Mouse (Mus musculus) left cerebral cortex, adult 18-20 months (tissue): ENCODE measurements around the gene Rab28. TPM values are rescaled to one million over a fixed set of nuclear protein-coding genes. Genes with fewer than 3 reads are reported as not detected.
"Not testable (repeated sequence)": the region's sequence is repeated elsewhere in the genome, so short reads cannot be mapped to it uniquely, and the experiment has no call there.

Experiments used
- DNase-seq, 2 experiments: peaks; one replicate each; pipeline ENCODE4 v3.0.0; 2021 to 2022; ENCODE audit warnings: low spot score in 2 of 2, mixed read lengths in 1 of 2
- long read RNA-seq, 2 experiments: library from polyadenylated mRNA; stranded (forward); transcript quantifications; one replicate each; pipeline ENCODE4 v2.0.0; 2021
- total RNA-seq, 2 experiments: library from RNA; stranded (reverse); gene quantifications; 2 replicates each; pipeline ENCODE4 v1.2.3; 2021

Rab28 gene
- 10 to 100 TPM; 83.9 to 85.6 TPM for total RNA-seq
- long read RNA-seq, experiment 1, transcript Rab28-201 (7 exons, 1,635 nt), result major isoform, 168 of 251 reads
- long read RNA-seq, experiment 1, transcript Rab28-203 (8 exons, 1,697 nt), result minor isoform, 57 of 251 reads
- long read RNA-seq, experiment 1, partial matches to known transcripts, result 2 of 251 reads
- long read RNA-seq, experiment 1, other reads (novel, unspliced or antisense), result 24 of 251 reads
- long read RNA-seq, experiment 2, transcript Rab28-201 (7 exons, 1,635 nt), result major isoform, 139 of 218 reads
- long read RNA-seq, experiment 2, transcript Rab28-203 (8 exons, 1,697 nt), result minor isoform, 48 of 218 reads
- long read RNA-seq, experiment 2, partial matches to known transcripts, result 3 of 218 reads
- long read RNA-seq, experiment 2, other reads (novel, unspliced or antisense), result 28 of 218 reads

DNA sequence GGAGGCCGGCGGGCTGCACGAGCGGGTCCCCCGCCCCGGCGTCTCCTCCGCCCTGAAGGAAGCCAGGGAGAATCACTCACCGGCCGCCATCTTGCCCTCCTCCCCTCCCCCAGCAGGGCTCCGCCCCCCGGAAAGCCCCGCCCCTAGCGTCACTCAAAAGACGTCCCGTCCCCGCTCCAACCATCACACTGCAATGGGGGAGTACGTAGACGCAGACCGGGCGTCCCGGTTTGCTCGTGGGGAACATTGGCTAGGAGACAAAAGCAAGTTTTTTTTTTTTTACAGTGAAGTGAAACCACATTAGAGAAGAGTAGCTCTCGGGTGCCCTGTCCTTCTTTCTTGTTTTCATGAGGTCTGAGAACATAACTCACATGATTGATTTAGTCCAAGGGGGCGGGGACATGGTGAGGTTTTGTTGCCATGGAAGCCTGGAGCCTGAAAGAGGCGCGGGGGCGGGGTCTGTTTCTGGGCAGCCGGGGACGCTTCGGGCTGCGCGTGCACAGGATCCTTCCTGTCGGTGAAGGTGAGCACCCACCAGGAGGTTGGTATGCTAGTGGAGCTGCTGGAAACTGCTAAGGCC is at the start of gene Rab28:
TSS of gene Rab28 (minus strand) at position 107 of the 580 bp plus-strand sequence.
- DNase-seq, result peak; percentile 95 to 96

DNA sequence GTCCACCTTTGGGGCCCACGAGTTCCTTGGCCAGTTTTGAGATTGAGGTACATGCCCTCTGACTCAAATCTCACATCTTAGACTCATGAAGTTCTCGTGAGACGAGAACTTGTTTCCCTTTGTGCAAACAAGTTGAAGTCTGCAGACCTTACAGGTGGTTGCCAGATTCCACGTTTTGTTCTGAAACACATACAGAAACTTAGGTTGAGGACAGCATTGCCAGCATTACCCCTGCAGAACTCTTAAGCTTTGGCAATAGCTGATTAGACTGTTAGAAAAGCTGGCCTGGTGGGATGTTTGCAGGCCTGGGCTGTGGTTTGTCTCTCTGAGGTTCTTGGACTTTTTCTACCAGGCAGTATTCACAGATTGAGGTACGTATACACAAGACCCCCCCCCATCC is 49.4 kb upstream of the Rab28 start:
- no peak for DNase-seq

DNA sequence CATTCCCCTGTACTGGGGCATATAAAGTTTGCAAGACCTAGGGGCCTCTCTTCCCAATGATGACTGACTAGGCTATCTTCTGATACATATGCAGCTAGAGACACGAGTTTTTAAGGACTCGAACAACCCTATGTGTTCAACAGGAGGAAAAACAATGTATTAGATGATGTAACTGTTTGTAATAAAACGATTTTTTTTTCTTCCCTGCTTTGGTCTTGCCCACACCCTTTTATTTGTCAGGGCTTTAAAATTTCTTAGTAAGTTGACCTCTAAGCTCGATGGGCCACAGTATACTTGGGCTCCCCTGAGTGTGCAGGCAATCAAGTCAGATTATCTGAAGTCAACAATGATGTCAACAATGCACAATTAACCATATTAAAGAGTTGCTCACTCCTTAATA is 48.4 kb upstream of the Rab28 start:
- DNase-seq, result no peak

DNA sequence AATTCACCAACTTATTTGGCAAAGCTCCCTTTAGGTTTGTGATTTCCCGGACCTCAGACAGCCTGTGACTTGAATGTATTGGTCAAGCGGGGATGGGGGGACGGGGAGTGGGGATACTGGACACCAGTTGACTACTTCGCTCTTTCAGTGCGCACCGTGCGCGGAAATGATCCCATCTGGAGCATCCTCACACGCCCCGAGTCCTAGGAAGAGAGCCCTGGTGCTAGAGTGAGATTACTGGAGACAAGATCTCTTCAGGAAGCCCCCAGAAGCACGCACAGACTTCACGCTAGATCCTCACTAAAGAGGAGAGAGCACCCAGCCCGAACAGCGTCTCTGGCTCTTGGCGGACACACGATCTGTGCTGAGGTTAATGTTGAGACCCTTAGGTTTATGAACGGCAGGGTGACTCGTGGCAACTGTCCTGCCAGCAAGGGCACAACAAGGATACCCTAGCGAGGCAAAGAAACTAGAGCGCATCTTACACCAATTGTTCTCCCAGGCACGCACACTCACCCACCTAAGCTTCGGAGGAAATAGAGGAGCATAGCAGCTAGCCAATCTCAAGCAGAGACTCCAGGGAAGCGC is 47.5 kb upstream of the Rab28 start:
- no peak for DNase-seq

DNA sequence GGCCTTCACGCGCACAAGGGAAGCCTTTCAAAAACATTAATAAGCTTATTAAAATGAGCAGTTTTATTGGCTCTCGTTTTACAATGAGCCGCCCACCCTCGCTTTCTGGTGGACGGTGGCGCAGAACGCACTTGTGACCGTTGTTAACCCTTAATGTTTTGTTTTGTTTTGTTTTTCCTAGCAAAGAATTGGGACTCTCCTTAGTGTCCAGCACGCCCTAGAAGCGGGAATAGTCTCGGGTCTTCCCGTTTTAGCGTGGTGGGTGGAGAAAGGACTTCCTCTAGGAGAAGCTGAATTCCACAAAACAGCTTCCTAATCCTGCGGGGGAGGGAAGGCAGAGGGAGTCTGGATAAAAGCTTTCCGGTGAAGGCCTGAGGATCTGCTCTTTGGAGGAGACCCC is 46.9 kb upstream of the Rab28 start:
- no peak for DNase-seq

DNA sequence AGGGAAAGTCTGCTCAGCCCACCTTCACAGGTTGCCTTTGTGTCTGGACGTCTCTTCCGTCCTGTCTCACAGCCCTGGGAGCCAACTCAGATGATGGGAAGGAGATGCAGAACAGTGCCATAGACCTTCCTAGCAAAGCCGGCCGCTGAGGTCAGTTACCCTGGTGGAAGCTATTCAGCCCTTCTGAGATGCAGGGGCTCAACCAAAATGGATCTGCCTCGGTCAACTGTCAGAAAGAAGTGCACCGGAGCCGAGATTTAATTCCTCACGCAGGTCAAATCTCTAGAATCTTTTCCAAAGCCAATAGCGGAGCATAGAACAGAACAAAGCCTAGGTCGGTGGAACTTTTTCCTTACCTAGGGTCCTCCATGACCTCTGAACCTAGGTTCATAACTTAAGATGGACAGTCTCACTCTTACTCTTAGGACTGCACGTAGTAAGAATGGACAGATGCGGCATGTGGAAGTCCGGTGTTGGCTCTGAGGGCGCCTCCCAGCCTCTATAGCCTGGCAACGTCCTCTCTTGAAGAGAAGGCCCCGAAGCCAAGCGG is 46.3 kb upstream of the Rab28 start:
- DNase-seq, result no peak

DNA sequence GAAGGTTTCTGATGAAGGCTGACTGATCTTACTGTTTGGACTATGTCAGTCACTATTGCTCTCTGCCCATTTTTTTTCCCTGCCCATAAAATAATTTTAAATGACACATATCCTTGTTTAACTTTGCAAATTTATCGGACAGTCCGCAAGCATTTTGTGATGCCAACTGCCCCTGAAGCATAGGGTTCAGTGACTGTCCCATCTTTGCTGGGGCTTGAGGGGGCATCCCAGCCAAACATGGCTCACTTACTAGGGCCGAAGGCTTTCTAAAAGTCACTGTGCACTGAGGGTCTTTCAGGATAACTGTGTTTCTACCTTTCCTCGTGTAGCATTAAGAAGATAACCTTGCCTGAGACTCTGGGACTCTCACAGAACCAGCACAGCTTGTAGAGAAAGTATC is 44.8 kb upstream of the Rab28 start:
- DNase-seq, result no peak

DNA sequence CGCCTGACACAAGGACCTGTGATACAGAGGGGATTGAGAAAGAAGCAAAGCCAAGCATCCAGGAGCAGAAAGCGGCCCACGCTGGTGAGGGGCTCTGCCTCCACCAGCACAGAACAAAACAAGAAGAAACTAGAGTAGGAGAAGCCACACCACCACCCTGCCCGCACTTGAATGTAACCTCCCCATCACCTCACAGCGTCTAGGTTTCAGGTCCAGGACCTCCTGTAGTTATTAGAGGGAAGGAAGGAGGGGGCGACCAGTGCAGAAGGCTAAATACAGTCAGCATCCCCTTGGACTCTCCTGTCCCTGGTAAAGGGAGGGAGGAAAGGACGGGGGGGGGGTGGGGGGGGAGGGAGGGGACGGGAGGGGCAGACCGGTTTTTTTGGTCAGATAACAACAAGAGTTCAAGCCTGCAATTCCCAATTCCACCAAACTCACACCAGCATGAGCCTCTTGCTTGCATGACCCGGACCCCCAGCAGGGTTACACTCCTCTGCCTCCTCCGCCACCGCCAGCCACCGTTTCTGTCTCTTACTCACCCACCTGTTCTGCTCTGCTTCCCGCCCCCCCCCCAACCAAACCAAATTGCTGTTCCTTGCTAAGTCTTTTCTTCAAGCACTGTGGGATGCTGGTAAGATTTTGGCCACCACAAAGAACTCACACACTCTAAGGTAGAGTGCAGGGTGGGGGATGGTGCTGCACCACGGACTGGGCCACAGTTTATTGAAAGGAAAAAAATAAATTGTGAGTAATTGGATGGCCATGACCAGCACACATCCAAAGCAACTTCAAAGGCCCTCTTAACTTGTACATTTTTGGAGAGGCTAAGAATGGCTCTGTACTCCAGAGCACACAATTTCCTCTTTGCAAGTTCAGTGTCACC is 37.2 kb upstream of the Rab28 start:
- DNase-seq, result no peak

DNA sequence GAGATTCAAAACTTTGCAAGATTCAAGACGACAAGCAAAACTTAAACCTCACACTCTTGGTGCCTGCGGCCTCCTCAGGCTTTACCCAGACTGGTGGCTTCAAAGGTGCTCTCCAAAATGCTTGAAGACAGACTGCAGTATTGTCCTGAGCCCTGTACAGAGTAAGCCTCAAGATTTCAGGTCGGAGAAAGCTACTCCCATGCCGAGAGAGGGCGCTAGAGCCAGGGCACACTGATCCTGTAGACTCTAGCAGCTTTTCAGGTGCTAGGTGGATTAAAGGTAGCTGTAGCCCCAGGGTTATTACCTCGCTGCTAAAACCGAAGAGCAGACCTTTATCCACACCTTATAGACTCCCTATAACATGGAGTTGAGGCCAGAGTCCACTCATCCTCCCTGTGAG is 36.3 kb upstream of the Rab28 start:
- DNase-seq, result no peak

DNA sequence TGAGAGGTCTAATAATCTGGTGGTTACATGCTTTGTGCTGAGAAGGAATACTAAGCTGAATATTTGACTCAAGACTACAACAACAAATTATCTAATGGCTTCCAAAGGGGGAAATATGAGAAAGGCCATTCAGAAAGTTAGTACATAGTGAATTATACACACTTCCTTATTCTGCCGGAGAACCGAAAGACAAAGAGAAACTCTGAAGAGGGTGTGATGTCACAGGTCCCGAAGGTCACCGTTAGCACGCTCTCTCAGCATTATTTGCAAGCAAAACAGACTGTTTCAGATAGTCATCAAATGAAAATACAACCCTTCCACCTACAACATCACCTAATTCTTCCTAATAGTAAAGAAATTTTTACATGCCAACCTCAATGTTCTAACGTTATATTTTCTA is 30.9 kb upstream of the Rab28 start:
- DNase-seq, result no peak

DNA sequence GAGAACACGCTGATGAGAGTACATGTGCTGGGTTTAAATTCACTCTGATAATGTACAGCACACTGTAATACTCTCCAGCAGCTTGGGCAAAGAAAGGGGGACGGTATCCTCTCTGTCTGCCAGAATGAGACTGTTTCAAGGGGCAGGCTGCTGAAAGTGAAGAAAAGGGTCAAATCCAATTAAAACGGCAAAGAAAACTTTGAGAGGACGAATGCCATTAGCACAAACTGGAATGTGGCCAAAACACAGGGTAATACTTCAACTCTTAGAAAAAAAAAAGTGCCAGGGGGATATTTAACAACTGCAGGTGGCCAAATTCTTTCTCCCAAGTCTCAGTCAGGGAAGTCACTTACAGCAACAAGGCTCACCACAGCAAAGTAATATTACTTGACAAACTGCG is 29.1 kb upstream of the Rab28 start:
- no peak for DNase-seq

DNA sequence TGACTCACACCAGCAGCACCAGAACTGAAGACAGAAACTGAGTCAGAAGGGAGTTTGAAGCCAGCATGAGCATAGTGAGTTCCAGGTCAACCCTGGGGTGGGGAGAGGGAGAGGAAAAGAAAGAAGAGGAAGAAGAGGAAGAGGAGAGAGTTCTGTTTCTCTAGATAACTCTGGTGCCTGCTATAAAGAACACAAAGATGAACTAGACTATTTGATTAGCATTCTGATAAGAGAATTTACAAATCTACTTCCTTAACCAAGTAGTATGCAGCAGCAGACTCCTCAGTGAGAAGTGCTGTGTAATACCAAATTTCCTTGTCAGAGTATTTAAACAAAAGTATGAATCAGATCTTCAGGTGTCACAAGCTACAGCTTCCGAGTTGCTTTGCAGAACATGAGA is 19.1 kb upstream of the Rab28 start:
- no peak for DNase-seq

DNA sequence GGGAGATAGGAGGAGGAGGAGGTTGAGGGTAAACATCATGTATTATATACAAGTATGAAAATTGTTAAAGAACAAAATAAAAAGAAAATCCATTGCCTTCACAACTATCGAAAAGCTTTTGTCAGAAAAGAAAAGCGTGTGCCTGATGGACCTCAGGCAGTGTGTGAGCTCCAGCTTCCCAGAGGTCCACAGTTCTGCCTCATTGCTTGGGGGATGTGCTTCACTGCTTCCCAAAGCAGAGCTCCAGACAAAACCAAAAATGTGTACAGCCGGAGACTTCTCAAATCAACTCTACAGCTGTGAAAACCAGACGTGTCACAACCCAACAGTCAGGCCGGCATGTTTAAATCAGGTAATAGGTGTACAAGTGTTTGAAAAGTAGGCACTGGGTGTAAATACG is 17.6 kb upstream of the Rab28 start:
- no peak for DNase-seq

DNA sequence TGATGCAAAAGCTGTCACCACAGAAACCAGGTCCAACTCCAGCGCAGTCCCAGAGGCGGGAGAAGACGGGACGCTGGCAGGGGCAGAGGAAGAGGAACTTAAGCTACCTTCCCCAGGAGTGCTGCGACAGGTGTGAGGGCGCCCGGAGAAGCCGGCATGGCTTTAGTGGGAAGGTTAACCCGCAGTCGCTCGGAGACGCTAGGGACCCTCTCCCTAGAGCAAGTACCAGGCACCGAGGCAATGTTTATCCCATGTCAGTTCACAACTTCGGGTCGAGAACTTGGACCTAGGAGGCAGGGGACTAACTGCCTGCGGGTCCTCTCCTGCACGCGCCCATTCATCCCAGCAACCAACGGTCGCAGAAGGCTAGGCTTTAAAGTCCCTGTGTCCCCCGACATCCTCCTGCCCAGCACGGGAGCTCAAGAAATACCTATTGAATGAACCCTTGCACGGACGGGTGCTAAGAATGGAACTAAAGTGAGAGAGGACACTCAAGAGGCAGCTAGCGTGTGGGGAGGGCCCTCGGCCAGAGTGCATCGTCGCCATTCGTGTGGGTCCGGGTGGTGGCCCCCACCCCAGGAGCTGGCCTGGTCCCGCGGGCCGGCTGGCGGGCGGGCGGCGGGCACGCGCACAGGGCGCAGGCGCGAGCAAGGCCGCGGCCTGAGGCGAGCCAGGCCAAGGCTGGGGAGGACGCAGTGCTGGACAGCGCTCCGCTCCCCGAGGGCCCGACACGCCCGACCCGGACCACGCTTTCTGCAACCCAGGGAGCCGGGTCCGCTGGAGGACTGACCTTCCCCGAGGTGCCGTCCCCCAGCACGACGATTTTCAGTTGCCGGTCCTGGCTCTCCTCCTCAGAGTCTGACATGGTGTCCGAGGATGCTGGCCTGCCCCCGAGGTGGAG is 592 bp downstream of the Rab28 start:
- DNase-seq, result peak; percentile 35 to 44

DNA sequence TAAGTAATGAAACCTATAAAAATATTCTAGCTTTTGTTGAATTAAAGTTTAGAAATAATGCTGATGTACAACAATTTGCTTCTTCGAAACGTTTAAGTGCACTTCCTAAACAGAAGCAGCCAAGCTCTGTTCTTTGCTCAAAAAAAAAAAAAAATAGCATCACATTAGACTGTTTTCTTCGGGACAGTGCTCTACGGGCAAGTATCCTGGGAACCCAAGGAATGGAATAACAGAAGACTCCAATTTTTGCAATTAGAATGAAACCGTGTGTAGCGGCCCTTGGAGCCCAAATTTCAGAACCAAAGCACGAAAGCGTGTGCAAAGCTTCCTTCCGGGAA is 1.2 kb downstream of the Rab28 start:
- no peak for DNase-seq

DNA sequence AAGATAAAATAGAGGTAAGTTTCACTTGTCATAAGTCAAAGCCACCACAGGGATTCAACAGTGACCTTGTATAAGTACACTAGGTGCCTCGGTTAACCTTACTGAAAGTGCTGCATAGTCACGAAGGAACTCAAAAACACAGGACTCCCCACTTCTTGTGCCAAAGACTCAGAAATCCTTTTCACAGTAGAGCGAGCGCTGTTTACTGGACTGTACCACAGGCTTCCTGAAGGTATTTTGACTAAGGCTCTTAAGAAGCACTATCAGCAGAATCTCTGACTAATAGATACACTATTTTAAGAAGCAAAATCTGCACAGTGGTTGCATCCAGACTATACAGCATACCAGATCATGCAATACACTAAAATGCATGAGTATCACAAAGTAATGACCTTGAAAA is 6.9 kb downstream of the Rab28 start:
- DNase-seq, result not testable (repeated sequence)

DNA sequence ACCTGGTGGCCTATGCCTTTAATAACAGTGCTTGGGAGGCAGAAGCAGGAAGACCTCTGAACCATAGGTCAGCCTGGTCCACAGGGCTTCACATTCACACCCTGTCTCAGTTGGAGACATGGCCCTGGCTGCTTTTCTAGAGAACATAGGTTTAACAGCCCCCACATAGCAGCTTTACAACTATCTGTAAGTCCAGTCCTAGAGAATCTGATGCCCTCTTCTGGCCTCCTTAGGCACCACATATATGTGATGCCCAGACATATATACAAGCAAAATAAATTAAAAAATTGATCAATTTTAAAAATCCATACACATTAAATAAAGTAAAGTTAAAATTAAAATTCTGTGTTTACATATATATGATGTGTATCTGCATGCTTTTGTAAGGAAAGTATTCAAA is 10.0 kb downstream of the Rab28 start:
- DNase-seq, result no peak

DNA sequence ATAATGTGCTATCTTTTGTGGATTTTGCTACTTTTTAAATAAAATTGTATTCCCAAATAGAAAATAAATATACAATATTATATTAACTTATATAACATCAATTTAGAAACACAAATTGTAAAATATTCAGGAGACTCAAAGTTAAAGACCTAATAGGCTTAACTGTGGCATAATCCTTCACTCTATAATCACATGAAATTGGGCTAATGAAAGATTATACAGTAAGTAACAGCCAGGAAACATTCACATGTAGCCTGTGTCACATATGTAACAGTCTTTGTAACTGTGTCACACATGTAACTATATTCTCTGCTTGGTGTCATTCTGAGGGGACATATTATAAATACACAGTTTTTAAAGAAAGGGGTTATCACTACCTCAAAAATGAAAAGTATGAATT is 22.9 kb downstream of the Rab28 start:
- no peak for DNase-seq

DNA sequence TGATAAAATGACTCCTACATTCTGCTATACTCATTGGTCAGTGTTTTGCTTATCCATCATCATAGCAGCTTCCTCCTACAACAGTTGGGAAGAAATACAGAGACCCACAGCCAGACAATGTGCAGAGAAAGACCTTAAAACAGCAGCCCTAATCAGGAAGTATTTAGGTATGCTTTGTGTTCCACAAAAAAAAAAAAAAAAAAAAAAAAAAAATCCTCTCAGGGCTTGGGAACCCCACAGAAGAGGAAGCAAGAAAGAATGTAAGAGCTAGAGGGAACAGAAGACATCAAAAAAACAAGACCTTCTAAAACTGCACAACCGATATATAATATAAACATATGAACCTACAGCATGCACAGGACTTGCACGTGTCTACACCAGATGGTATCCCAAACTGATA is 24.0 kb downstream of the Rab28 start:
- DNase-seq, result no peak

DNA sequence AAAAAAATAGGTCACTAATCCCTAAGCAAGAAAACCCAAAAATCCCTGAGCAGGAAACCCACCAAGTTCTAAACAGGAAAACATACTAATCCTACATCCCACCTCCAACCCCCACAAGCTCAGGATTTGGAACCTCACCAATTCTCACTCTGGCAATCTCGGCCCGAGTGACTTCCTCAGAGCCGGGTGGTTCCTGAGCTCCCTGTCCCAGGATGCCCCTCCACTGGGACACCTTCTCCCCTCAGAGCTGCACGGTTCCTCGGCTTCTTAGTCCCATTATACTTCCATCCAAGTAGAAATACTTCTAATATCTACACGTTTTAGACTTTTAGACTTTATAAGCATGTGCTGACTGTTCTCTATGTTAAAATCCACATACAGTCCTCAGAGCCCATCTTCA is 41.9 kb downstream of the Rab28 start:
- no peak for DNase-seq

DNA sequence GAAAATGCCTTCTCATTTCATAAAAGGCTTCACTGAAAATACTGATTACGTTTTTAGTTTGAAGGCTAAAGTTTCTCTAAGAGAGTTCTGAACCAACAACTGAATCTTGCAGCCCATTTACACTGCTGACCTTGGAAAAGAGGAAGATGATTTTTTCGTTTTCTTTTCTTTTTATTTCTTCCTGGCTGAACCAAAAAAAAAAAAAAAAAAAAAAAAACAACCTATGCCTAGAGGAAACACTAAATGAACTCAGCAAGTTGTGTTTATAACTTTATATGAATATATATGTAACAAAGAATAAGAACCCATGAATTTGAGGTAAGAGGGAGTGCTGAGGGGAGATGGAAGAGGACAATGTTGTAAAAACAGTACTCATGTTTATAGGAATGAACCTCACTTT is 71.2 kb downstream of the Rab28 start:
- DNase-seq, result no peak
